Mouse (Mus musculus): ENCODE results near the gene Nmnat2. TPM values are rescaled to one million over a fixed set of nuclear protein-coding genes. Genes with fewer than 3 reads are reported as not detected.
A peak's percentile ranks its signal among the peaks of the same experiment; 100 is the strongest.

Nmnat2 gene
- polyA plus RNA-seq, 1 experiment from 2014 or later: 2.4 TPM

GRCm38 (mm10) chr1:152956221-152956620 lies 1.4 kb downstream of the Nmnat2 start:
- Histone ChIP-seq H3K4me1 (peaks cover 17% of the 10 kb centered on the region), H3K9ac (no peak overlapping the region), H3K27me3 (peaks cover 56% of the 10 kb centered on the region), H3K4me3 (peak overlapping the region; percentile 39), H3K4me2 (peak overlapping the region; percentile 73), H3K36me3 (no peaks in the 10 kb centered on the region), H3K27ac (no peak overlapping the region), H3K9me3 (no peaks in the 10 kb centered on the region)
- no peak for ATAC-seq (ENCODE audit: insufficient number of reproducible peaks, low FRiP score, low TSS enrichment, low read depth)
- WGBS: 4% methylated on average over 14 of the region's 14 CpGs

DNA sequence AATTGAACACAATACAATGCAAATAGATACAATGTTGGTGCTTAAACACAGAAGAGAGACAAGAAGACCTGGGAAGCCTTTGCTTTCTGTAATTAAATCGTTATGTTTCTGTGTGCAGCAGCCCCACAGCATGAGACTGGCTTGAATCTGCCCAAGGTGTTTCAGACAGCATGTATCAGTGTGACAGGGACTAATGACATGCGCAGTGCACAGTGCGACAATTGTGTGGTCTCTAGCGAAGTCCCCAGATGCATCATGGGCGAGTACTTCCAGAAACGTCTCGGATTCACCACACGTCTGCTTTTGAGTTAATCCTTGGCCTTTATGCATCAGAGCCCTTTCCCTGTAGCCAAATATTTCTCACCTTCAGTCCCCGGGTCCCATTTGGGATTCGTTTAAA lies 9.6 kb downstream of the Nmnat2 start:
- H3K27ac ChIP-seq: no peak overlapping the region
- H3K27me3 ChIP-seq: 0 out of 2 replicates have a peak, but pooled peaks cover 5% of the 10 kb centered on the region
- no peak overlapping the region for H3K4me2 ChIP-seq
- H3K9ac ChIP-seq: no peak overlapping the region
- H3K4me1 ChIP-seq: 0 out of 2 replicates have a peak, but pooled peaks cover 2% of the 10 kb centered on the region
- H3K4me3 ChIP-seq: no peak overlapping the region
- 74% methylated on average over 10 of the region's 10 CpGs for WGBS
- ATAC-seq (ENCODE audit: insufficient number of reproducible peaks, low FRiP score, low TSS enrichment, low read depth): no peak
- H3K9me3 ChIP-seq: no peaks in the 10 kb centered on the region
- no peaks in the 10 kb centered on the region for H3K36me3 ChIP-seq

- no peaks in the 10 kb centered on the region for H3K36me3 ChIP-seq
- H3K9ac ChIP-seq: no peak overlapping the region
- ATAC-seq (ENCODE audit: insufficient number of reproducible peaks, low FRiP score, low TSS enrichment, low read depth): no peak
- WGBS: 67% methylated on average over 6 of the region's 6 CpGs
- no peaks in the 10 kb centered on the region for H3K9me3 ChIP-seq
- 0 out of 2 replicates have a peak, but pooled peaks cover 2% of the 10 kb centered on the region for H3K4me1 ChIP-seq
- no peak overlapping the region for H3K27ac ChIP-seq
- no peak overlapping the region for H3K4me2 ChIP-seq
- 0 out of 2 replicates have a peak, but pooled peaks cover 5% of the 10 kb centered on the region for H3K27me3 ChIP-seq
- H3K4me3 ChIP-seq: no peak overlapping the region
These were observed 11.4 kb downstream of the Nmnat2 start for GRCm38 (mm10) chr1:152966222-152966621.

DNA sequence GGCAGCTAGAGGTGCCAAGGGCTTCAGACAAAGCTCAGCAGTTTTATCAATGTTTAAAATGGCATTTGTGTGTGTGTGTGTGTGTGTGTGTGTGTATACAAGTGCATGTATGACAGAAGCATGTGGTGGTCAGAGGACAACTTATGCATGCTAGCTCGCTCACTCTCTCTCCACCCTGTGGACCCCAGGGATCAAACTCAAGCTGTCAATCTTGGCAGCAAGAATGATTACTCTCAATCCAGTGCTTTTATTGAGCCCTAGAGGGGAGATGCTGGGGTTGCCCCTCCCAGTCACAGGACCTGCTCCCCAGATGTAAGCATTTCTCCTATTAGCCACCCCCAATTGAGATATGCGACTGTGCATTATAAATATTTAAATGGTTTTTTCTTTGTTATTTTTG lies 11.9 kb downstream of the Nmnat2 start:
- Histone ChIP-seq H3K36me3 (no peaks in the 10 kb centered on the region), H3K4me2 (no peak overlapping the region), H3K4me3 (no peak overlapping the region), H3K27ac (no peak overlapping the region), H3K9me3 (no peaks in the 10 kb centered on the region), H3K27me3 (0 out of 2 replicates have a peak, but pooled peaks cover 5% of the 10 kb centered on the region), H3K4me1 (0 out of 2 replicates have a peak, but pooled peaks cover 2% of the 10 kb centered on the region), H3K9ac (no peak overlapping the region)
- no peak for ATAC-seq (ENCODE audit: insufficient number of reproducible peaks, low FRiP score, low TSS enrichment, low read depth)
- 61% methylated on average over 2 of the region's 2 CpGs for WGBS

DNA sequence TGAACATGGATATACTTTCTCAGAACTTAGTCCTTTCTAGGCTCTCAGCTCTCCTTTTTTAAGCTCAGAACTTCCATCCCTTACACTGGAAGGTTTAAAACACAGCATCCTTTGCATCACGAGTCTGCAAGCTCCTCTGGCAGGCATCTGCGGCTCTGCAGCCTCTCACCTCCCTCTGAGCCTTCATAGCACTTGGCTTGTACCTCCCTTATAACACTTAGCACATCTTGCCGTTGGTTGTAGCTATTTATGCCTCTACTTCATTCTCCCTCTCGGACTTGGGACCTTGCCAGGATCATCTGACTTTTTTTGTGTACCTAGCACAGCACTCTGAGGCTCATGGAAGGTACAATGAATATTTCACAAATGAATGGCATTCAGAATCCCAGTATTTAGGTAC lies 14.3 kb downstream of the Nmnat2 start:
- H3K36me3 ChIP-seq: no peaks in the 10 kb centered on the region
- H3K4me1 ChIP-seq: 0 out of 2 replicates have a peak, but pooled peaks cover 2% of the 10 kb centered on the region
- no peak overlapping the region for H3K9ac ChIP-seq
- H3K4me2 ChIP-seq: no peak overlapping the region
- H3K27ac ChIP-seq: no peak overlapping the region
- WGBS: 46% methylated on average over 4 of the region's 4 CpGs
- H3K4me3 ChIP-seq: no peak overlapping the region
- H3K27me3 ChIP-seq: 0 out of 2 replicates have a peak, but pooled peaks cover 5% of the 10 kb centered on the region
- H3K9me3 ChIP-seq: no peaks in the 10 kb centered on the region
- no peak for ATAC-seq (ENCODE audit: insufficient number of reproducible peaks, low FRiP score, low TSS enrichment, low read depth)

DNA sequence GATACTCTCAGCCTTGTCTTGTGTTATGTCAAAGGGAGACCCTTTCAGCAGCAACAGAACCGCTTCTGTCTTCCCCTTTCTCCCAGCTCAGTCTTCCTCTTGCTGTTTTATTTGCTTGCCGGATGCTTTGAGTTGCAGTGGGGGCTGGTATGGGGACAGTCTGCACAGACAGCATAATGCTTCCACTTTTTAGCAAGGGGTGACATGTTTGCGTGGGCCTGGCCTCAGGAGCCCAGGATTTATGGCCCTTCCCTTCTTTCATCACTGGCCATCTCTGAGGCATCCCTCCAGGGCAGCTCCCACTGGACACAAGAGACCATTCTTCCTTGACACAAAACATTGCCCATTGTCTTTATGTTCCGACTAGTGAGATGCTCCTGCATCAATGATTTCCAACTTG lies 18.2 kb downstream of the Nmnat2 start:
- Histone ChIP-seq H3K27me3 (no peaks in the 10 kb centered on the region), H3K36me3 (no peaks in the 10 kb centered on the region), H3K9ac (no peak overlapping the region), H3K4me1 (no peaks in the 10 kb centered on the region), H3K27ac (no peak overlapping the region), H3K9me3 (no peaks in the 10 kb centered on the region), H3K4me3 (no peak overlapping the region), H3K4me2 (no peak overlapping the region)
- ATAC-seq (ENCODE audit: insufficient number of reproducible peaks, low FRiP score, low TSS enrichment, low read depth): no peak
- WGBS: 33% methylated on average over 4 of the region's 4 CpGs

GRCm38 (mm10) chr1:152973421-152973820 lies 18.6 kb downstream of the Nmnat2 start:
- Histone ChIP-seq H3K27ac (no peak overlapping the region), H3K9ac (no peak overlapping the region), H3K9me3 (no peaks in the 10 kb centered on the region), H3K4me3 (no peak overlapping the region), H3K27me3 (no peaks in the 10 kb centered on the region), H3K36me3 (no peaks in the 10 kb centered on the region), H3K4me1 (no peaks in the 10 kb centered on the region), H3K4me2 (no peak overlapping the region)
- no peak for ATAC-seq (ENCODE audit: insufficient number of reproducible peaks, low FRiP score, low TSS enrichment, low read depth)
- 40% methylated on average over 5 of the region's 5 CpGs for WGBS

DNA sequence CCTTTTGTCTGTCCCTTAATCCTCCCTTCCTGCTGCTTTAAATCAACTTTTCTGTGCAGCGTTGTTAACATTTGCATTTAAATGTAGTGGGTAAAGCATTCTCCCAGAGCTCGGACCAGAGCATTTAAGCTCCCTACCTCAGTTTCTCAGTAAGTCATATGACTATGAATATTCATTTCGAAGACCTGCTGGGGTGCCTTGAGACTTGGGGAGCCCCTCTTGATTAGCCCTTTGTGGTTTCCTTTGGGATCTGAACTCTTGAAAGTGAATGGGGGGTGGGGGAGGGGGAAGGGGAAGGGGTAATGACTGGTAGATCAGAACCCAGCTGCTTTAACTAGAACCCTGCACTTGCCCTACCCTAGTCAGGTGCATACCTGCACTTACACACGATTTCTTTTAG lies 19.1 kb downstream of the Nmnat2 start:
- 36% methylated on average over 4 of the region's 4 CpGs for WGBS
- H3K4me2 ChIP-seq: no peak overlapping the region
- ATAC-seq (ENCODE audit: insufficient number of reproducible peaks, low FRiP score, low TSS enrichment, low read depth): no peak

GRCm38 (mm10) chr1:152975144-152975543 lies 20.4 kb downstream of the Nmnat2 start:
- Histone ChIP-seq H3K4me2 (no peak overlapping the region), H3K36me3 (no peaks in the 10 kb centered on the region), H3K4me3 (no peak overlapping the region), H3K9ac (no peak overlapping the region), H3K9me3 (no peaks in the 10 kb centered on the region), H3K27me3 (no peaks in the 10 kb centered on the region), H3K27ac (no peak overlapping the region), H3K4me1 (no peaks in the 10 kb centered on the region)
- WGBS: 66% methylated on average over 3 of the region's 3 CpGs
- no peak for ATAC-seq (ENCODE audit: insufficient number of reproducible peaks, low FRiP score, low TSS enrichment, low read depth)

More for the DNA sequence above, 19.1 kb downstream of the Nmnat2 start:
- H3K36me3 ChIP-seq: no peaks in the 10 kb centered on the region
- no peak overlapping the region for H3K27ac ChIP-seq
- no peaks in the 10 kb centered on the region for H3K9me3 ChIP-seq
- no peak overlapping the region for H3K4me3 ChIP-seq
- no peaks in the 10 kb centered on the region for H3K27me3 ChIP-seq
- H3K4me1 ChIP-seq: no peaks in the 10 kb centered on the region
- H3K9ac ChIP-seq: no peak overlapping the region

DNA sequence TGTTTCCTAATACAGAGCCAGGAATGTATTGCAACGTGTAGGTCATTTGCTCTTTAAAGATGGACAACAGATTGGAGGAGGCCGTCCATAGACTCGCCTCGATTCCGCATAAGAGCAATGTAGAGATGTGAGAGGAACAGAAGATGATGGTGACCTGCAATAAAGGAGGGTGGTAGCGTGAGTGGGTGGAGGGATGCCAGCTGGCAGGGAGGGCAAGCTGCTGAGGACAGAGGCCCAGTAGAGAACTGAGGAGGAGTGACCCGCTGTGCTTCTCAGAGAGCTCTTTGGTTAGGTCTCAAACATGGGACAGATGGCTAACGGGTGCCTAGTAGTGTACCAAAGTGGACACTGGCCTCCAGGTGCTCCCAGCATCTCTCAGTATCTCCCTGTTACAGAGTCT lies 23.9 kb downstream of the Nmnat2 start:
- no peaks in the 10 kb centered on the region for H3K27me3 ChIP-seq
- no peaks in the 10 kb centered on the region for H3K9me3 ChIP-seq
- no peak overlapping the region for H3K27ac ChIP-seq
- WGBS: 92% methylated on average over 8 of the region's 8 CpGs
- no peak for ATAC-seq (ENCODE audit: insufficient number of reproducible peaks, low FRiP score, low TSS enrichment, low read depth)
- no peak overlapping the region for H3K4me3 ChIP-seq
- H3K9ac ChIP-seq: no peak overlapping the region
- no peak overlapping the region for H3K4me2 ChIP-seq
- no peaks in the 10 kb centered on the region for H3K36me3 ChIP-seq
- H3K4me1 ChIP-seq: no peaks in the 10 kb centered on the region

GRCm38 (mm10) chr1:152983416-152983815 lies 28.6 kb downstream of the Nmnat2 start:
- Histone ChIP-seq H3K4me1 (no peaks in the 10 kb centered on the region), H3K36me3 (no peaks in the 10 kb centered on the region), H3K4me3 (no peak overlapping the region), H3K4me2 (no peak overlapping the region), H3K27ac (no peak overlapping the region), H3K9me3 (no peaks in the 10 kb centered on the region), H3K9ac (no peak overlapping the region), H3K27me3 (no peaks in the 10 kb centered on the region)
- no peak for ATAC-seq (ENCODE audit: insufficient number of reproducible peaks, low FRiP score, low TSS enrichment, low read depth)
- 90% methylated on average over 14 of the region's 14 CpGs for WGBS

- H3K27me3 ChIP-seq: no peaks in the 10 kb centered on the region
- ATAC-seq (ENCODE audit: insufficient number of reproducible peaks, low FRiP score, low TSS enrichment, low read depth): no peak
- WGBS: 58% methylated on average over 3 of the region's 3 CpGs
- no peaks in the 10 kb centered on the region for H3K4me1 ChIP-seq
- H3K9me3 ChIP-seq: no peaks in the 10 kb centered on the region
- H3K9ac ChIP-seq: no peak overlapping the region
- no peak overlapping the region for H3K4me2 ChIP-seq
- no peak overlapping the region for H3K4me3 ChIP-seq
- H3K27ac ChIP-seq: no peak overlapping the region
- H3K36me3 ChIP-seq: no peaks in the 10 kb centered on the region
These were observed 32.2 kb downstream of the Nmnat2 start for GRCm38 (mm10) chr1:152986981-152987380.

GRCm38 (mm10) chr1:152990067-152990466 lies 35.3 kb downstream of the Nmnat2 start:
- no peak for ATAC-seq (ENCODE audit: insufficient number of reproducible peaks, low FRiP score, low TSS enrichment, low read depth)
- H3K27ac ChIP-seq: no peak overlapping the region
- 70% methylated on average over 5 of the region's 5 CpGs for WGBS

More at GRCm38 (mm10) chr1:152990067-152990466, 35.3 kb downstream of the Nmnat2 start:
- H3K9ac ChIP-seq: no peak overlapping the region
- H3K9me3 ChIP-seq: no peaks in the 10 kb centered on the region
- no peak overlapping the region for H3K4me3 ChIP-seq
- no peaks in the 10 kb centered on the region for H3K4me1 ChIP-seq
- H3K27me3 ChIP-seq: no peaks in the 10 kb centered on the region
- H3K36me3 ChIP-seq: no peaks in the 10 kb centered on the region
- H3K4me2 ChIP-seq: no peak overlapping the region
